Mouse (Mus musculus): Measurements from ENCODE around the gene Gm49450. TPM values are rescaled to one million over a fixed set of nuclear protein-coding genes. Genes with fewer than 3 reads are reported as not detected.
"Not testable (repeated sequence)": the region's sequence is repeated elsewhere in the genome, so short reads cannot be mapped to it uniquely, and the experiment has no call there.

Gene Gm49450
- polyA plus RNA-seq, 1 experiment from 2014 or later = not detected

GRCm38 (mm10) chr15:98947884-98948283 is 5.5 kb downstream of the Gm49450 start:
- no peak for DNase-seq (ENCODE audit: low spot score)
- H3K36me3 ChIP-seq (replicated peaks) = peaks cover 34% of the 10 kb centered on the region
- peaks cover 7% of the 10 kb centered on the region for H3K4me1 ChIP-seq
- WGBS = 60% methylated on average over 3 of the region's 3 CpGs
- no peak overlapping the region for H3K4me3 ChIP-seq
- H3K27me3 ChIP-seq (replicated peaks; ENCODE audit: low read depth, poor library complexity, severe bottlenecking) = no peaks in the 10 kb centered on the region
- no peak overlapping the region for H3K27ac ChIP-seq (replicated peaks)
- H3K9me3 ChIP-seq = peaks cover 2% of the 10 kb centered on the region; the same call in 1 of the 2 replicates

GRCm38 (mm10) chr15:98943133-98943532 is 10.2 kb downstream of the Gm49450 start:
- 67% methylated on average over 4 of the region's 4 CpGs for WGBS
- Histone ChIP-seq H3K4me3 (no peak overlapping the region), H3K27me3 (replicated peaks; ENCODE audit: low read depth, poor library complexity, severe bottlenecking) (no peaks in the 10 kb centered on the region), H3K36me3 (replicated peaks) (peaks cover 8% of the 10 kb centered on the region), H3K9me3 (peaks cover 2% of the 10 kb centered on the region; the same call in 1 of the 2 replicates), H3K4me1 (0 out of 2 replicates have a peak, but pooled peaks cover 3% of the 10 kb centered on the region), H3K27ac (replicated peaks) (no peak overlapping the region)
- peak; percentile 41 for DNase-seq (ENCODE audit: low spot score)

- 88% methylated on average over 4 of the region's 4 CpGs for WGBS
- H3K9me3 ChIP-seq = peaks cover 2% of the 10 kb centered on the region; the same call in 1 of the 2 replicates
- H3K27me3 ChIP-seq (replicated peaks; ENCODE audit: low read depth, poor library complexity, severe bottlenecking) = no peaks in the 10 kb centered on the region
- H3K4me1 ChIP-seq = 0 out of 2 replicates have a peak, but pooled peaks cover 3% of the 10 kb centered on the region
- no peak for DNase-seq (ENCODE audit: low spot score)
- H3K4me3 ChIP-seq = no peak overlapping the region
- no peak overlapping the region for H3K27ac ChIP-seq (replicated peaks)
- H3K36me3 ChIP-seq (replicated peaks) = peaks cover 8% of the 10 kb centered on the region
These were observed 11.3 kb downstream of the Gm49450 start for GRCm38 (mm10) chr15:98942081-98942480.

- peaks cover 2% of the 10 kb centered on the region; the same call in 1 of the 2 replicates for H3K9me3 ChIP-seq
- no peak for DNase-seq (ENCODE audit: low spot score)
- H3K27me3 ChIP-seq (replicated peaks; ENCODE audit: low read depth, poor library complexity, severe bottlenecking) = no peaks in the 10 kb centered on the region
- H3K4me1 ChIP-seq = 0 out of 2 replicates have a peak, but pooled peaks cover 3% of the 10 kb centered on the region
- H3K4me3 ChIP-seq = no peak overlapping the region
- no peak overlapping the region for H3K27ac ChIP-seq (replicated peaks)
- peaks cover 8% of the 10 kb centered on the region for H3K36me3 ChIP-seq (replicated peaks)
- 78% methylated on average over 2 of the region's 2 CpGs for WGBS
These were observed 11.8 kb downstream of the Gm49450 start for GRCm38 (mm10) chr15:98941539-98941938.

GRCm38 (mm10) chr15:98940816-98941215 is 12.5 kb downstream of the Gm49450 start:
- no peak for DNase-seq (ENCODE audit: low spot score)
- peaks cover 8% of the 10 kb centered on the region for H3K36me3 ChIP-seq (replicated peaks)
- peaks cover 8% of the 10 kb centered on the region for H3K4me1 ChIP-seq
- H3K27me3 ChIP-seq (replicated peaks; ENCODE audit: low read depth, poor library complexity, severe bottlenecking) = no peaks in the 10 kb centered on the region
- no peak overlapping the region for H3K27ac ChIP-seq (replicated peaks)
- 74% methylated on average over 10 of the region's 10 CpGs for WGBS
- no peak overlapping the region for H3K4me3 ChIP-seq
- H3K9me3 ChIP-seq = peaks cover 2% of the 10 kb centered on the region; the same call in 1 of the 2 replicates

- Histone ChIP-seq H3K4me1 (peaks cover 22% of the 10 kb centered on the region), H3K27ac (replicated peaks) (peak within 1 kb of the TSS; percentile 96), H3K9me3 (no peaks in the 10 kb centered on the region), H3K27me3 (replicated peaks; ENCODE audit: low read depth, poor library complexity, severe bottlenecking) (no peaks in the 10 kb centered on the region), H3K36me3 (replicated peaks) (peaks cover 23% of the 10 kb centered on the region), H3K4me3 (peak within 1 kb of the TSS; percentile 67)
- under 1% methylated on average over 57 of the region's 58 CpGs for WGBS
- DNase-seq (ENCODE audit: low spot score) = peak; percentile 95
These were observed 19.0 kb downstream of the Gm49450 start, which contains the start of gene Tuba1b for GRCm38 (mm10) chr15:98934217-98934839. TSS of gene Tuba1b (minus strand) at chr15:98934565.

- Histone ChIP-seq H3K4me3 (peak overlapping the region; percentile 67), H3K36me3 (replicated peaks) (peaks cover 23% of the 10 kb centered on the region), H3K9me3 (no peaks in the 10 kb centered on the region), H3K4me1 (peaks cover 27% of the 10 kb centered on the region), H3K27ac (replicated peaks) (peak overlapping the region; percentile 96), H3K27me3 (replicated peaks; ENCODE audit: low read depth, poor library complexity, severe bottlenecking) (no peaks in the 10 kb centered on the region)
- DNase-seq (ENCODE audit: low spot score) = peak; percentile 98
- WGBS = under 1% methylated on average over 35 of the region's 35 CpGs
These were observed 19.5 kb downstream of the Gm49450 start for GRCm38 (mm10) chr15:98933833-98934216.

- H3K27me3 ChIP-seq (replicated peaks; ENCODE audit: low read depth, poor library complexity, severe bottlenecking); H3K9me3 ChIP-seq: not testable (repeated sequence)
- Histone ChIP-seq H3K4me1 (peaks cover 34% of the 10 kb centered on the region), H3K27ac (replicated peaks) (peak overlapping the region; percentile 96), H3K36me3 (replicated peaks) (peaks cover 23% of the 10 kb centered on the region), H3K4me3 (peak overlapping the region; percentile 67)
- peak; percentile 52 for DNase-seq (ENCODE audit: low spot score)
- 20% methylated on average over 8 of the region's 9 CpGs for WGBS
These were observed 20.2 kb downstream of the Gm49450 start for GRCm38 (mm10) chr15:98933004-98933671.

GRCm38 (mm10) chr15:98930998-98931397 is 22.4 kb downstream of the Gm49450 start:
- 85% methylated on average over 3 of the region's 3 CpGs for WGBS
- Histone ChIP-seq H3K4me1 (peaks cover 30% of the 10 kb centered on the region), H3K36me3 (replicated peaks) (peaks cover 26% of the 10 kb centered on the region), H3K27ac (replicated peaks) (no peak overlapping the region), H3K4me3 (peak overlapping the region; percentile 19; the same call in 1 of the 2 replicates), H3K27me3 (replicated peaks; ENCODE audit: low read depth, poor library complexity, severe bottlenecking) (no peaks in the 10 kb centered on the region), H3K9me3 (peaks cover 3% of the 10 kb centered on the region; the same call in 1 of the 2 replicates)
- no peak for DNase-seq (ENCODE audit: low spot score)

GRCm38 (mm10) chr15:98930017-98930734 is 23.2 kb downstream of the Gm49450 start:
- DNase-seq (ENCODE audit: low spot score) = no peak
- Histone ChIP-seq H3K27ac (replicated peaks) (no peak overlapping the region), H3K4me1 (peaks cover 22% of the 10 kb centered on the region), H3K27me3 (replicated peaks; ENCODE audit: low read depth, poor library complexity, severe bottlenecking) (no peaks in the 10 kb centered on the region), H3K36me3 (replicated peaks) (peaks cover 27% of the 10 kb centered on the region), H3K9me3 (peaks cover 3% of the 10 kb centered on the region; the same call in 1 of the 2 replicates), H3K4me3 (no peak overlapping the region)
- WGBS = 63% methylated on average over 8 of the region's 8 CpGs

- Histone ChIP-seq H3K36me3 (replicated peaks) (peaks cover 27% of the 10 kb centered on the region), H3K4me3 (peak overlapping the region; percentile 30; the same call in 1 of the 2 replicates), H3K27me3 (replicated peaks; ENCODE audit: low read depth, poor library complexity, severe bottlenecking) (no peaks in the 10 kb centered on the region), H3K9me3 (peaks cover 3% of the 10 kb centered on the region; the same call in 1 of the 2 replicates), H3K4me1 (peaks cover 18% of the 10 kb centered on the region), H3K27ac (replicated peaks) (no peak overlapping the region)
- peak; percentile 79 for DNase-seq (ENCODE audit: low spot score)
- WGBS = 14% methylated on average over 13 of the region's 13 CpGs
These were observed 24.6 kb downstream of the Gm49450 start for GRCm38 (mm10) chr15:98928598-98929240.

- H3K27ac ChIP-seq (replicated peaks) = no peak overlapping the region
- peaks cover 14% of the 10 kb centered on the region for H3K4me1 ChIP-seq
- peaks cover 3% of the 10 kb centered on the region; the same call in 1 of the 2 replicates for H3K9me3 ChIP-seq
- H3K27me3 ChIP-seq (replicated peaks; ENCODE audit: low read depth, poor library complexity, severe bottlenecking) = no peaks in the 10 kb centered on the region
- no peak overlapping the region for H3K4me3 ChIP-seq
- 88% methylated on average over 5 of the region's 5 CpGs for WGBS
- H3K36me3 ChIP-seq (replicated peaks) = peaks cover 21% of the 10 kb centered on the region
- no peak for DNase-seq (ENCODE audit: low spot score)
These were observed 25.8 kb downstream of the Gm49450 start for GRCm38 (mm10) chr15:98927566-98927965.
